Mouse (Mus musculus): ENCODE measurements around the gene Spn. TPM values are rescaled to one million over a fixed set of nuclear protein-coding genes. Genes with fewer than 3 reads are reported as not detected.

Spn gene
- polyA plus RNA-seq, 1 experiment from 2014 or later = 1.3 TPM

- 0 out of 2 replicates have a peak, but pooled peaks cover under 1% of the 10 kb centered on the region for H3K27me3 ChIP-seq (ENCODE audit: control insufficient read depth, insufficient read depth, low read length)
- no peak overlapping the region for H3K27ac ChIP-seq (ENCODE audit: low read length)
- no peak overlapping the region for H3K4me2 ChIP-seq (ENCODE audit: low read depth, low read length)
- ATAC-seq (ENCODE audit: insufficient read depth, low FRiP score) = no peak
- no peaks in the 10 kb centered on the region for H3K9me3 ChIP-seq (replicated peaks; ENCODE audit: control insufficient read depth, low read length)
- WGBS = 70% methylated on average over 11 of the region's 11 CpGs
- H3K4me1 ChIP-seq (ENCODE audit: control insufficient read depth, insufficient read depth, low read length) = peaks cover 18% of the 10 kb centered on the region
- H3K9ac ChIP-seq (ENCODE audit: low read length) = no peak overlapping the region
- H3K4me3 ChIP-seq (replicated peaks; ENCODE audit: low read length) = no peak overlapping the region
- no peaks in the 10 kb centered on the region for H3K36me3 ChIP-seq (ENCODE audit: control insufficient read depth, insufficient read depth, low read length)
Measured at GRCm38 (mm10) chr7:127114920-127115319, 22.7 kb downstream of the Spn start.

DNA sequence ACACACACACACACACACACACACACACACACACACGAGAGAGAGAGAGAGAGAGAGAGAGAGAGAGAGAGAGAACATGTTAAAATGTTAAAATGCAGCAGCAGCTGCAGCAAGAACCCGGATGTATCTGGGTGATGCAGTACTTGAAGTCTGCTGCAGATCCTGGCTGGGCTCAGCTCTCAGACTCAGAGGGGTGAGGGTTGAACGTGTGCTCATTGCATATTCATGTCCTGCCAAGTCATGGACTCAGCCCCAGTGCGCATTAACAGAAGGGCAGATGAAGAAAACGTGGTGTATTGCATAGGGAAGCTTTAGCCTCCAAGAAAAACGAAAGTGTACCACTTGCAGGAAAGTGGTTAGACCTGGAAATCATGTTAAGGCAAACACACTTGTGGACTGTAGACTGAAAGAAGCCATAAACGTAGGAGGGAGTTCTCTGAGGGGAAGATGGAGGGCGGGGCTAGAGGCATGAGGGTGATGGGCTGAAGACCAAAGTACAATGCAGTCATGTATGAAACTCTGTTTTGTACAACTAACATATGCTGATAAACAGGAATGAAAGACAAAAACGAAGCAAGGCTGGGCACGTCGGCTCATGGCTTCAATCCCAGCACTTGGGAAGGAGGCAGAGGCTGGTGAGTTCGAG is 23.9 kb downstream of the Spn start:
- no peak for ATAC-seq (ENCODE audit: insufficient read depth, low FRiP score)
- Histone ChIP-seq H3K4me1 (ENCODE audit: control insufficient read depth, insufficient read depth, low read length) (peaks cover 18% of the 10 kb centered on the region), H3K9me3 (replicated peaks; ENCODE audit: control insufficient read depth, low read length) (no peaks in the 10 kb centered on the region), H3K27me3 (ENCODE audit: control insufficient read depth, insufficient read depth, low read length) (no peaks in the 10 kb centered on the region), H3K36me3 (ENCODE audit: control insufficient read depth, insufficient read depth, low read length) (no peaks in the 10 kb centered on the region), H3K27ac (ENCODE audit: low read length) (peak overlapping the region; percentile 15; the same call in 1 of the 2 replicates), H3K4me2 (ENCODE audit: low read depth, low read length) (no peak overlapping the region), H3K9ac (ENCODE audit: low read length) (no peak overlapping the region), H3K4me3 (replicated peaks; ENCODE audit: low read length) (no peak overlapping the region)
- 48% methylated on average over 12 of the region's 12 CpGs for WGBS

GRCm38 (mm10) chr7:127112921-127113597 is 24.6 kb downstream of the Spn start:
- 0 out of 2 replicates have a peak overlapping the region, but pooled peaks have one; percentile 31 for H3K9ac ChIP-seq (ENCODE audit: low read length)
- no peak overlapping the region for H3K4me3 ChIP-seq (replicated peaks; ENCODE audit: low read length)
- H3K4me1 ChIP-seq (ENCODE audit: control insufficient read depth, insufficient read depth, low read length) = peaks cover 16% of the 10 kb centered on the region
- no peaks in the 10 kb centered on the region for H3K27me3 ChIP-seq (ENCODE audit: control insufficient read depth, insufficient read depth, low read length)
- no peaks in the 10 kb centered on the region for H3K36me3 ChIP-seq (ENCODE audit: control insufficient read depth, insufficient read depth, low read length)
- H3K27ac ChIP-seq (ENCODE audit: low read length) = peak overlapping the region; percentile 15; the same call in 1 of the 2 replicates
- H3K4me2 ChIP-seq (ENCODE audit: low read depth, low read length) = no peak overlapping the region
- ATAC-seq (ENCODE audit: insufficient read depth, low FRiP score) = no peak
- H3K9me3 ChIP-seq (replicated peaks; ENCODE audit: control insufficient read depth, low read length) = no peaks in the 10 kb centered on the region
- 34% methylated on average over 9 of the region's 9 CpGs for WGBS

- no peak overlapping the region for H3K9ac ChIP-seq (ENCODE audit: low read length)
- ATAC-seq (ENCODE audit: insufficient read depth, low FRiP score) = no peak
- no peaks in the 10 kb centered on the region for H3K36me3 ChIP-seq (ENCODE audit: control insufficient read depth, insufficient read depth, low read length)
- H3K4me1 ChIP-seq (ENCODE audit: control insufficient read depth, insufficient read depth, low read length) = peaks cover 10% of the 10 kb centered on the region
- no peak overlapping the region for H3K4me2 ChIP-seq (ENCODE audit: low read depth, low read length)
- WGBS = 72% methylated on average over 12 of the region's 12 CpGs
- H3K9me3 ChIP-seq (replicated peaks; ENCODE audit: control insufficient read depth, low read length) = no peaks in the 10 kb centered on the region
- no peak overlapping the region for H3K27ac ChIP-seq (ENCODE audit: low read length)
- no peak overlapping the region for H3K4me3 ChIP-seq (replicated peaks; ENCODE audit: low read length)
- H3K27me3 ChIP-seq (ENCODE audit: control insufficient read depth, insufficient read depth, low read length) = no peaks in the 10 kb centered on the region
Measured at GRCm38 (mm10) chr7:127112251-127112841, 25.3 kb downstream of the Spn start.

DNA sequence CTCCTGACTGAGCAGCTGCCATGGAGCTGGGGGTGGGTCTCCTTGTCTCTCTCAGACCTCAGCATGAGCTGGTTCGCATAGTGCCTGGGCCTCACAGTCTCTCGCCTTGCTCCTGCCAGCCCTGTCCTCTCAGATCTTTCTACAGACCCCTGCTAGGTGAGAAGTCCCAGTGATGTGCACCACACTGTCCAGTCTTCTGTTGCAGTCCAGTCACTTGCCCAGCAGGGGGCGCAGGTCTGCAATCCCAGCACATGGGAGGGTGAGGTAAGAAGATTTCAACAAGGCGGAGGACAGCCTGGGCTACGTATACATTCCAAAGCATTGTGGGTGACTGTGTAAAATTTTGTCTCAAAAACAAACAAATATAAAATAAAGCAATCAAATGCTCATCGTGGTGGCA is 26.2 kb downstream of the Spn start:
- no peak overlapping the region for H3K27ac ChIP-seq (ENCODE audit: low read length)
- H3K4me2 ChIP-seq (ENCODE audit: low read depth, low read length) = no peak overlapping the region
- WGBS = 42% methylated on average over 6 of the region's 6 CpGs
- ATAC-seq (ENCODE audit: insufficient read depth, low FRiP score) = peak; percentile 33; the same call in 1 of the 2 replicates
- peaks cover 10% of the 10 kb centered on the region for H3K4me1 ChIP-seq (ENCODE audit: control insufficient read depth, insufficient read depth, low read length)
- H3K4me3 ChIP-seq (replicated peaks; ENCODE audit: low read length) = no peak overlapping the region
- H3K36me3 ChIP-seq (ENCODE audit: control insufficient read depth, insufficient read depth, low read length) = no peaks in the 10 kb centered on the region
- no peak overlapping the region for H3K9ac ChIP-seq (ENCODE audit: low read length)
- H3K27me3 ChIP-seq (ENCODE audit: control insufficient read depth, insufficient read depth, low read length) = no peaks in the 10 kb centered on the region
- H3K9me3 ChIP-seq (replicated peaks; ENCODE audit: control insufficient read depth, low read length) = no peaks in the 10 kb centered on the region

- H3K4me2 ChIP-seq (ENCODE audit: low read depth, low read length) = no peak overlapping the region
- no peaks in the 10 kb centered on the region for H3K27me3 ChIP-seq (ENCODE audit: control insufficient read depth, insufficient read depth, low read length)
- H3K27ac ChIP-seq (ENCODE audit: low read length) = no peak overlapping the region
- no peak overlapping the region for H3K4me3 ChIP-seq (replicated peaks; ENCODE audit: low read length)
- peaks cover 10% of the 10 kb centered on the region for H3K4me1 ChIP-seq (ENCODE audit: control insufficient read depth, insufficient read depth, low read length)
- 42% methylated on average over 18 of the region's 18 CpGs for WGBS
- no peak for ATAC-seq (ENCODE audit: insufficient read depth, low FRiP score)
- no peak overlapping the region for H3K9ac ChIP-seq (ENCODE audit: low read length)
- H3K36me3 ChIP-seq (ENCODE audit: control insufficient read depth, insufficient read depth, low read length) = no peaks in the 10 kb centered on the region
- no peaks in the 10 kb centered on the region for H3K9me3 ChIP-seq (replicated peaks; ENCODE audit: control insufficient read depth, low read length)
Measured at GRCm38 (mm10) chr7:127110239-127111007, 27.2 kb downstream of the Spn start.

GRCm38 (mm10) chr7:127105551-127105950 is 32.1 kb downstream of the Spn start:
- no peak overlapping the region for H3K27ac ChIP-seq (ENCODE audit: low read length)
- no peak overlapping the region for H3K9ac ChIP-seq (ENCODE audit: low read length)
- H3K4me2 ChIP-seq (ENCODE audit: low read depth, low read length) = no peak overlapping the region
- ATAC-seq (ENCODE audit: insufficient read depth, low FRiP score) = no peak
- WGBS = 69% methylated on average over 7 of the region's 7 CpGs
- no peaks in the 10 kb centered on the region for H3K9me3 ChIP-seq (replicated peaks; ENCODE audit: control insufficient read depth, low read length)
- no peaks in the 10 kb centered on the region for H3K36me3 ChIP-seq (ENCODE audit: control insufficient read depth, insufficient read depth, low read length)
- H3K4me1 ChIP-seq (ENCODE audit: control insufficient read depth, insufficient read depth, low read length) = no peaks in the 10 kb centered on the region
- no peaks in the 10 kb centered on the region for H3K27me3 ChIP-seq (ENCODE audit: control insufficient read depth, insufficient read depth, low read length)
- no peak overlapping the region for H3K4me3 ChIP-seq (replicated peaks; ENCODE audit: low read length)

- peak overlapping the region; percentile 59 for H3K4me2 ChIP-seq (ENCODE audit: low read depth, low read length)
- 14% methylated on average over 17 of the region's 17 CpGs for WGBS
- H3K36me3 ChIP-seq (ENCODE audit: control insufficient read depth, insufficient read depth, low read length) = no peaks in the 10 kb centered on the region
- ATAC-seq (ENCODE audit: insufficient read depth, low FRiP score) = peak; percentile 88
- peak overlapping the region; percentile 45 for H3K4me3 ChIP-seq (replicated peaks; ENCODE audit: low read length)
- peak overlapping the region; percentile 59 for H3K9ac ChIP-seq (ENCODE audit: low read length)
- no peak overlapping the region for H3K27ac ChIP-seq (ENCODE audit: low read length)
- no peaks in the 10 kb centered on the region for H3K27me3 ChIP-seq (ENCODE audit: control insufficient read depth, insufficient read depth, low read length)
- no peaks in the 10 kb centered on the region for H3K9me3 ChIP-seq (replicated peaks; ENCODE audit: control insufficient read depth, low read length)
- no peaks in the 10 kb centered on the region for H3K4me1 ChIP-seq (ENCODE audit: control insufficient read depth, insufficient read depth, low read length)
Measured at GRCm38 (mm10) chr7:127104560-127105332, 32.9 kb downstream of the Spn start.

Data from stomach, embryonic 16.5 days (tissue).